Mouse (Mus musculus) adrenal gland, postnatal 36 days (tissue): Measurements from ENCODE around the gene Phb2. TPM values are rescaled to one million over a fixed set of nuclear protein-coding genes. Genes with fewer than 3 reads are reported as not detected.
A peak's percentile ranks its signal among the peaks of the same experiment; 100 is the strongest.
"Not testable (repeated sequence)": the region's sequence is repeated elsewhere in the genome, so short reads cannot be mapped to it uniquely, and the experiment has no call there.

Experiments
- DNase-seq, 2 experiments: peaks; one replicate each; pipeline ENCODE4 v3.0.0; 2021; ENCODE audit warnings: mixed read lengths in 1 of 2
- long read RNA-seq, 2 experiments: library from polyadenylated mRNA; stranded (forward); transcript quantifications; one replicate each; pipeline ENCODE4 v2.0.0; 2021; ENCODE audit warnings: borderline sequencing depth in 2 of 2
- total RNA-seq, 2 experiments: library from RNA; stranded (reverse); gene quantifications; 2 replicates each; pipeline ENCODE4 v1.2.3; 2021

Gene Phb2
- 100 to 1,000 TPM; 308 to 325 TPM for total RNA-seq
- long read RNA-seq, experiment 1, partial matches to known transcripts, result 10 of 326 reads
- long read RNA-seq, experiment 1, other reads (novel, unspliced or antisense), result 314 of 326 reads
- long read RNA-seq, experiment 2, partial matches to known transcripts, result 1 of 127 reads
- long read RNA-seq, experiment 2, other reads (novel, unspliced or antisense), result 126 of 127 reads

- peak; percentile 99 to 100 for DNase-seq
Measured at GRCm38 (mm10) chr6:124711824-124712782, at the start of gene Phb2, which contains the start of gene Emg1. Gene Phb2 (plus strand): TSS chr6:124712336. Gene Emg1 (minus strand): TSS chr6:124712178.

GRCm38 (mm10) chr6:124662477-124663423 is 49.4 kb upstream of the Phb2 start, which contains the start of gene Lpcat3:
Gene Lpcat3 (plus strand): TSS chr6:124663027.
- peak; percentile 100 for DNase-seq

- no peak for DNase-seq
Measured at GRCm38 (mm10) chr6:124663424-124663795, 48.7 kb upstream of the Phb2 start.

- DNase-seq, result no peak
Measured at GRCm38 (mm10) chr6:124664256-124664655, 47.9 kb upstream of the Phb2 start.

GRCm38 (mm10) chr6:124665011-124665410 is 47.1 kb upstream of the Phb2 start:
- DNase-seq, result no peak

- DNase-seq, result no peak
Measured at GRCm38 (mm10) chr6:124669234-124669859, 42.8 kb upstream of the Phb2 start.

GRCm38 (mm10) chr6:124670281-124670900 is 41.7 kb upstream of the Phb2 start:
- no peak for DNase-seq

- DNase-seq, result no peak
Measured at GRCm38 (mm10) chr6:124672100-124672499, 40.0 kb upstream of the Phb2 start.

GRCm38 (mm10) chr6:124673619-124674018 is 38.5 kb upstream of the Phb2 start:
- DNase-seq, result peak in 1 of 2 experiments; percentile 46

GRCm38 (mm10) chr6:124674591-124674990 is 37.5 kb upstream of the Phb2 start:
- DNase-seq, result no peak

GRCm38 (mm10) chr6:124676171-124676570 is 36.0 kb upstream of the Phb2 start:
- DNase-seq, result no peak

- no peak for DNase-seq
Measured at GRCm38 (mm10) chr6:124678769-124679168, 33.4 kb upstream of the Phb2 start.

GRCm38 (mm10) chr6:124679486-124679885 is 32.6 kb upstream of the Phb2 start:
- no peak for DNase-seq

- DNase-seq, result not testable (repeated sequence)
Measured at GRCm38 (mm10) chr6:124682291-124682690, 29.8 kb upstream of the Phb2 start.

- DNase-seq, result peak; percentile 83 to 88
Measured at GRCm38 (mm10) chr6:124683591-124684417, 28.3 kb upstream of the Phb2 start.

GRCm38 (mm10) chr6:124685606-124686386 is 26.3 kb upstream of the Phb2 start:
- DNase-seq, result no peak

GRCm38 (mm10) chr6:124686644-124687043 is 25.5 kb upstream of the Phb2 start:
- DNase-seq, result not testable (repeated sequence)

- DNase-seq, result no peak
Measured at GRCm38 (mm10) chr6:124688151-124688758, 23.9 kb upstream of the Phb2 start.

- DNase-seq, result no peak
Measured at GRCm38 (mm10) chr6:124689011-124689410, 23.1 kb upstream of the Phb2 start.
